Mouse (Mus musculus) heart, adult 2 months (tissue): Measurements from ENCODE around the gene Aida.

Experiments used
- CTCF ChIP-seq: fragments of 200-600 bp; IDR thresholded peaks from 2 replicates; pipeline ENCODE4 v1.8.1; 2022; ENCODE audit warnings: antibody characterized with exemption, mild to moderate bottlenecking, moderate library complexity
- EP300 ChIP-seq: fragments of 200-500 bp; IDR thresholded peaks from 2 replicates; pipeline ENCODE4 v1.6.1; 2011; ENCODE audit warnings: low read depth, low read length, control low read depth; ENCODE audit not compliant: insufficient read depth
- POLR2A ChIP-seq: fragments of 200-500 bp; IDR thresholded peaks from 2 replicates; pipeline ENCODE4 v1.6.1; 2011; ENCODE audit warnings: mild to moderate bottlenecking, low read depth, low read length, control low read depth; ENCODE audit not compliant: insufficient read depth

DNA sequence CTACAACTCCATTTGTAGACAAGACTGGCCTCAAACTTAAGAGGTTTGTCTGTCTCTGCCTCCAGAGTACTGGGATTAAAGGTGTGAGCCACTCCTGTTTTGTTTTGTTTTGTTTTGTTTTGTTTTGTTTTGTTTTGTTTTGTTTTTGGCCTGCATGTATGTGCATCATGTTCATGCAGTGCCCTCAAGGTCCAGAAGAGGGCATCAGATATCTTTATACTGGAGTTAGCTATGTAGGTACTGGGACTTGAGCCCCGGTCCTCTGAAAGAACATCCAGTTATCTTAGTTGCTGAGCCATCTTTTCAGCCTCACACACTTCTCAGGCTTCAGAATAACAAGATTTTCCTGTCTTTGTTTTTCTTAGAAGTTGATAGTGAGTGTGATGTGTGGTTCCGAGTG lies 19.4 kb downstream of the Aida start:
- peak; percentile 47 for TF ChIP-seq CTCF
- no peak for TF ChIP-seq POLR2A
- no peak for TF ChIP-seq EP300
